Mouse (Mus musculus) CH12.LX (cell line): ENCODE measurements around the gene Casc4.

Source experiments
- CTCF ChIP-seq, 2 experiments: IDR thresholded peaks in 1 of 2; conservative IDR thresholded peaks in 1 of 2; 2 replicates each; pipeline ENCODE4 v1.5.1; 2011 to 2012; ENCODE audit warnings: low read depth in 2 of 2, low read length in 2 of 2, improper control_type of control experiment in 1 of 2, inconsistent platforms in 1 of 2, mild to moderate bottlenecking in 1 of 2, moderate library complexity in 1 of 2
- SIN3A ChIP-seq: IDR thresholded peaks from 2 replicates; pipeline ENCODE4 v1.6.1; 2012; ENCODE audit warnings: low read length, improper control_type of control experiment, inconsistent platforms
- USF2 ChIP-seq: conservative IDR thresholded peaks from 2 replicates; pipeline ENCODE4 v1.6.1; 2011; ENCODE audit warnings: low read depth, low read length, improper control_type of control experiment
- ZNF384 ChIP-seq: IDR thresholded peaks from 2 replicates; pipeline ENCODE4 v1.6.1; 2012; ENCODE audit warnings: low read depth, low read length, improper control_type of control experiment, inconsistent platforms

- TF ChIP-seq CTCF (conservative IDR thresholded peaks at IDR 0.05 in 1 of 2, IDR thresholded peaks at IDR 0.05 in 1 of 2; ENCODE audit: low read depth in 2 of 2, low read length in 2 of 2) (no peak), ZNF384 (no peak), USF2 (no peak), SIN3A (peak; percentile 50)
Measured at GRCm38 (mm10) chr2:121867051-121867928, 520 bp downstream of the Casc4 start.
